Mouse (Mus musculus): ENCODE results near the gene Gigyf2. TPM values are rescaled to one million over a fixed set of nuclear protein-coding genes. Genes with fewer than 3 reads are reported as not detected.

Gigyf2 gene
- polyA plus RNA-seq, 1 experiment from 2014 or later, result 47.0 TPM

- no peak for ATAC-seq (ENCODE audit: insufficient read depth, low FRiP score)
- Histone ChIP-seq H3K9ac (ENCODE audit: low read length) (no peak overlapping the region), H3K4me1 (ENCODE audit: control insufficient read depth, insufficient read depth, low read length) (no peaks in the 10 kb centered on the region), H3K4me2 (ENCODE audit: low read depth, low read length) (no peak overlapping the region), H3K27me3 (ENCODE audit: control insufficient read depth, insufficient read depth, low read length) (no peaks in the 10 kb centered on the region), H3K4me3 (replicated peaks; ENCODE audit: low read length) (no peak overlapping the region), H3K9me3 (replicated peaks; ENCODE audit: control insufficient read depth, low read length) (no peaks in the 10 kb centered on the region), H3K36me3 (ENCODE audit: control insufficient read depth, insufficient read depth, low read length) (no peaks in the 10 kb centered on the region), H3K27ac (ENCODE audit: low read length) (no peak overlapping the region)
- WGBS, result 87% methylated on average over 4 of the region's 4 CpGs
These were observed 155.7 kb downstream of the Gigyf2 start for GRCm38 (mm10) chr1:87482546-87482945.

DNA sequence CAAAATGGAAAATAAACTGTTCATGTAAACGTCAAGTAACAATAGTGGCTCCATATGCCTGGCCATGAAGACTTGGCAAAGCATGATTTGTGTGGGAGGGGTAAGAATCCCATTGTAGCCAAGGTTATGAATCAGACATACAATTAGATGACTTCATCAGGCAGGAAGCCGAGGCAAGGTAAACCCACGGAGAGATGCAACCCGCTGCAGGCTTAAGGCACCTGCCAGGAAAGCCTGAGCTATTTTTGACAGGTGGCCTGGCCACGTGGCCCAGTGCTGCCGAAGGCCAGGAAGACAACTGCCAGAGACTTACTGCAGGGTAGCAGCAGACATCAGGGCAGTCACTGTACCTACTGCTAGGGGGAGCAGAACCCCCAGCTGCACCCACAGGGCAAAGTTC lies 159.6 kb downstream of the Gigyf2 start:
- Histone ChIP-seq H3K36me3 (ENCODE audit: control insufficient read depth, insufficient read depth, low read length) (no peaks in the 10 kb centered on the region), H3K27ac (ENCODE audit: low read length) (no peak overlapping the region), H3K9ac (ENCODE audit: low read length) (no peak overlapping the region), H3K4me2 (ENCODE audit: low read depth, low read length) (no peak overlapping the region), H3K4me3 (replicated peaks; ENCODE audit: low read length) (no peak overlapping the region), H3K4me1 (ENCODE audit: control insufficient read depth, insufficient read depth, low read length) (no peaks in the 10 kb centered on the region), H3K27me3 (ENCODE audit: control insufficient read depth, insufficient read depth, low read length) (no peaks in the 10 kb centered on the region), H3K9me3 (replicated peaks; ENCODE audit: control insufficient read depth, low read length) (no peaks in the 10 kb centered on the region)
- ATAC-seq (ENCODE audit: insufficient read depth, low FRiP score), result no peak
- WGBS, result 37% methylated on average over 6 of the region's 6 CpGs

DNA sequence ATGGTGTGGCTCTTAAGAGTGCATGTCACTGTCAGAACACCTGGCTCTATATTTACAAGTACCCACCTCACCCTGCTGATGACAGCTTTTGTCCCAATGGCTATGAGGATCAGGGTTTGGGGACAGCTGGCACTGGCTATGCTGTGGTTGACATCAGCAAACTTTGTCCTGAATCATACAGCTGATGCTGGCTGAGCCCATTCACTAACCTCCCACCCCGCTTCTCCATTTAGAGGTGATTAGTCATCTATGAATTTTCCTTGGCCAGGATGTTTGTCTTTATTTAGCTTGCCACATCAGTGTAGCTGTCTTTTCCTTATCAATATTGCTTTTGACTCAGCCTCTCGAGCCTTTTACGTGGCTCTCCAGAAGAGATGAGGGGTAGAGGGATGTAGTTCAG lies 165.5 kb downstream of the Gigyf2 start:
- H3K27ac ChIP-seq (ENCODE audit: low read length), result no peak overlapping the region

GRCm38 (mm10) chr1:87493542-87493941 lies 166.7 kb downstream of the Gigyf2 start:
- ATAC-seq (ENCODE audit: insufficient read depth, low FRiP score), result no peak
- no peaks in the 10 kb centered on the region for H3K4me1 ChIP-seq (ENCODE audit: control insufficient read depth, insufficient read depth, low read length)
- no peak overlapping the region for H3K4me3 ChIP-seq (replicated peaks; ENCODE audit: low read length)
- H3K27ac ChIP-seq (ENCODE audit: low read length), result no peak overlapping the region
- no peak overlapping the region for H3K9ac ChIP-seq (ENCODE audit: low read length)
- no peaks in the 10 kb centered on the region for H3K27me3 ChIP-seq (ENCODE audit: control insufficient read depth, insufficient read depth, low read length)
- no peak overlapping the region for H3K4me2 ChIP-seq (ENCODE audit: low read depth, low read length)
- no peaks in the 10 kb centered on the region for H3K9me3 ChIP-seq (replicated peaks; ENCODE audit: control insufficient read depth, low read length)
- 73% methylated on average over 4 of the region's 4 CpGs for WGBS
- no peaks in the 10 kb centered on the region for H3K36me3 ChIP-seq (ENCODE audit: control insufficient read depth, insufficient read depth, low read length)

More for the DNA sequence above, 165.5 kb downstream of the Gigyf2 start:
- no peak overlapping the region for H3K9ac ChIP-seq (ENCODE audit: low read length)
- H3K9me3 ChIP-seq (replicated peaks; ENCODE audit: control insufficient read depth, low read length), result no peaks in the 10 kb centered on the region
- no peaks in the 10 kb centered on the region for H3K27me3 ChIP-seq (ENCODE audit: control insufficient read depth, insufficient read depth, low read length)
- H3K36me3 ChIP-seq (ENCODE audit: control insufficient read depth, insufficient read depth, low read length), result no peaks in the 10 kb centered on the region
- 58% methylated on average over 3 of the region's 3 CpGs for WGBS
- H3K4me1 ChIP-seq (ENCODE audit: control insufficient read depth, insufficient read depth, low read length), result no peaks in the 10 kb centered on the region
- ATAC-seq (ENCODE audit: insufficient read depth, low FRiP score), result no peak
- H3K4me2 ChIP-seq (ENCODE audit: low read depth, low read length), result no peak overlapping the region
- H3K4me3 ChIP-seq (replicated peaks; ENCODE audit: low read length), result no peak overlapping the region

Other genes starting within 250 kb of the Gigyf2 start
- not detected in 2 replicates for gene Alppl2, start 237.1 kb upstream of the Gigyf2 start, polyA plus RNA-seq (2015; fragmentation: Nextera tagmentation; extraction: Ambion mirVana)
- 39.3 and 39.8 TPM in 2 replicates for gene Alpi, start 225.4 kb upstream of the Gigyf2 start, polyA plus RNA-seq (2015; fragmentation: Nextera tagmentation; extraction: Ambion mirVana)
- gene Akp3, start 202.0 kb upstream of the Gigyf2 start, polyA plus RNA-seq (2015; fragmentation: Nextera tagmentation; extraction: Ambion mirVana), result 0.08 TPM in 1 of 2 replicates, not detected in the other
- 3.0 and 5.7 TPM in 2 replicates for gene Ecel1, start 170.5 kb upstream of the Gigyf2 start, polyA plus RNA-seq (2015; fragmentation: Nextera tagmentation; extraction: Ambion mirVana)
- gene Prss56, start 143.7 kb upstream of the Gigyf2 start, polyA plus RNA-seq (2015; fragmentation: Nextera tagmentation; extraction: Ambion mirVana), result not detected in 2 replicates
- gene Chrnd, start 136.4 kb upstream of the Gigyf2 start, polyA plus RNA-seq (2015; fragmentation: Nextera tagmentation; extraction: Ambion mirVana), result 0.10 and 2.0 TPM in 2 replicates
- 0.16 and 5.7 TPM in 2 replicates for gene Chrng, start 122.3 kb upstream of the Gigyf2 start, polyA plus RNA-seq (2015; fragmentation: Nextera tagmentation; extraction: Ambion mirVana)
- gene Eif4e2, start 113.1 kb upstream of the Gigyf2 start, polyA plus RNA-seq (2015; fragmentation: Nextera tagmentation; extraction: Ambion mirVana), result 147 and 150 TPM in 2 replicates
- 0.46 and 0.54 TPM in 2 replicates for gene Efhd1, start 62.6 kb upstream of the Gigyf2 start, polyA plus RNA-seq (2015; fragmentation: Nextera tagmentation; extraction: Ambion mirVana)
- gene Kcnj13, start 67.7 kb downstream of the Gigyf2 start, polyA plus RNA-seq (2015; fragmentation: Nextera tagmentation; extraction: Ambion mirVana), result 5.0 and 5.4 TPM in 2 replicates
- not detected in 2 replicates for gene Snorc, start 143.3 kb downstream of the Gigyf2 start, polyA plus RNA-seq (2015; fragmentation: Nextera tagmentation; extraction: Ambion mirVana)
- gene Neu2, start 182.9 kb downstream of the Gigyf2 start, polyA plus RNA-seq (2015; fragmentation: Nextera tagmentation; extraction: Ambion mirVana), result 2.8 and 3.1 TPM in 2 replicates
- gene Ngef, start 246.9 kb downstream of the Gigyf2 start, polyA plus RNA-seq (2015; fragmentation: Nextera tagmentation; extraction: Ambion mirVana), result 11.5 and 12.6 TPM in 2 replicates